Mouse (Mus musculus): ENCODE data around the gene Cdc34.

- no peak for TF ChIP-seq EP300 (IDR thresholded peaks at IDR 0.05; ENCODE audit: insufficient read depth, low read depth, low read length)
- no peak for TF ChIP-seq POLR2A (IDR thresholded peaks at IDR 0.05; ENCODE audit: insufficient read depth, low read length)
- TF ChIP-seq CTCF (IDR thresholded peaks at IDR 0.05; ENCODE audit: low read depth, low read length) = no peak
Observed at GRCm38 (mm10) chr10:79672088-79672455, 9.9 kb upstream of the Cdc34 start.

Measured in ES-Bruce4 (cell line).